In the genomic region with DNA sequence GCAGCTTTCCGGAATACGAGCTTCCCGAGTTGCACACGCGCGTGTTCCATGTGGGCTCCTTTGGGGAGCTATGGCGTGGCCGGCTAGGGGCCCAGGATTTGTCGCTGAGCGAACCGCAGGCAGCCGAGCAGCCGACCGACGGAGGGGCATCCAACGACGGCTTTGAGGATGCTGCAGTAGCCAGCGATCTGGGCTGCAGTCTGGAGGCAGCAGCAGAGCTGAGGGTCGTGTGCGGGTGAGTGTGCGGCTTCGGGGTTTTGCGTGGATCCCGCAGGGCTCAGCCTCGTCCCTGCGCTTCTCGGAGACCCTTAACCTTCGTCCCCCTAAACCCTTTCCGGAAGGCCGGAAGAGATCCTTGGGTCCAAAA, we compare ENCODE assay signal across 8 mouse cellular contexts. TPM values are rescaled to one million over a fixed set of nuclear protein-coding genes. Genes with fewer than 3 reads are reported as not detected.
DNase-seq lines count a peak whose midpoint lies in the region; ATAC-seq and TF ChIP-seq lines count a peak whose summit lies in the region.

No protein-coding gene starts in this region.

- no peak for TF ChIP-seq CTCF in G1E (IDR thresholded peaks at IDR 0.05; ENCODE audit: low read depth, low read length)

- H3K27me3 ChIP-seq in heart, embryonic 13.5 days (replicated peaks) = no peaks in the 10 kb centered on the region
- H3K27me3 ChIP-seq in G1E (ENCODE audit: insufficient read depth, low read length) = no peaks in the 10 kb centered on the region; the same call in 1 of the 2 replicates
- no peaks in the 10 kb centered on the region for H3K27me3 ChIP-seq in hindbrain, embryonic 10.5 days (ENCODE audit: insufficient read depth, poor library complexity, severe bottlenecking)

- intact Hi-C loops in heart, postnatal 10 days (cut with DNase I) = loop anchor here (5.0 kb wide), 2 partner anchors 96 to 109 kb away; partner anchors contain the start of genes Ccdc171 and Ttc39b

- H3K27ac ChIP-seq in heart, embryonic 13.5 days (replicated peaks) = peak overlapping the region; percentile 87
- H3K27ac ChIP-seq in hindbrain, embryonic 10.5 days = peak overlapping the region; percentile 93

- H3K4me1 ChIP-seq in heart, embryonic 13.5 days = peaks cover 19% of the 10 kb centered on the region
- peaks cover 13% of the 10 kb centered on the region for H3K4me1 ChIP-seq in G1E (ENCODE audit: insufficient read depth, low read depth, low read length)
- H3K4me1 ChIP-seq in hindbrain, embryonic 10.5 days (replicated peaks) = peaks cover 16% of the 10 kb centered on the region

- H3K4me2 ChIP-seq in heart, embryonic 13.5 days = peak overlapping the region; percentile 84

- H3K4me3 ChIP-seq in heart, embryonic 13.5 days = peak overlapping the region; percentile 85
- H3K4me3 ChIP-seq in G1E (ENCODE audit: low read depth, low read length) = peak overlapping the region; percentile 99
- H3K4me3 ChIP-seq in hindbrain, embryonic 10.5 days = peak overlapping the region; percentile 96

- H3K9ac ChIP-seq in heart, embryonic 13.5 days = peak overlapping the region; percentile 94

- under 1% methylated on average over 30 of the region's 30 CpGs for WGBS in heart, embryonic 13.5 days
- under 1% methylated on average over 30 of the region's 30 CpGs for WGBS in hindbrain, embryonic 10.5 days

- no peak for DNase-seq in heart, postnatal 10 days
- DNase-seq in G1E (ENCODE audit: low spot score) = no peak
- DNase-seq in hindbrain, embryonic 10.5 days (ENCODE audit: low spot score) = no peak
- no peak for DNase-seq in adrenal gland, postnatal 14 days
- DNase-seq in cerebellum, adult 11 months = no peak
- DNase-seq in thymus, postnatal 25 days = no peak

- H3K9me3 ChIP-seq in heart, embryonic 13.5 days = 0 out of 2 replicates have a peak, but pooled peaks cover 4% of the 10 kb centered on the region
- no peaks in the 10 kb centered on the region for H3K9me3 ChIP-seq in G1E (replicated peaks)
- H3K9me3 ChIP-seq in hindbrain, embryonic 10.5 days = no peaks in the 10 kb centered on the region; the same call in 1 of the 2 replicates

- peaks cover 21% of the 10 kb centered on the region for H3K36me3 ChIP-seq in heart, embryonic 13.5 days
- H3K36me3 ChIP-seq in G1E (replicated peaks) = peaks cover 17% of the 10 kb centered on the region
- peaks cover 26% of the 10 kb centered on the region for H3K36me3 ChIP-seq in hindbrain, embryonic 10.5 days

- ATAC-seq in heart, embryonic 13.5 days (ENCODE audit: extremely low read depth, insufficient number of reproducible peaks, low FRiP score, low TSS enrichment) = peak; percentile 61; the same call in 1 of the 2 replicates
- no peak for ATAC-seq in G1E (ENCODE audit: extremely low read depth, insufficient number of reproducible peaks, low FRiP score, poor library complexity, severe bottlenecking)
- peak; percentile 63; the same call in 1 of the 2 replicates for ATAC-seq in megakaryocyte-erythroid progenitor cell, adult 5-6 weeks (replicated peaks; ENCODE audit: low FRiP score, low TSS enrichment, poor library complexity, severe bottlenecking)

RNA-seq across cellular contexts. Expression of gene Snapc3, which starts 0.3 kb away (rescaled TPM):
- 27.1 and 32.8 TPM in 2 replicates for polyA plus RNA-seq in heart, embryonic 13.5 days (2015; fragmentation: Nextera tagmentation; extraction: Ambion mirVana)
- total RNA-seq in heart, postnatal 10 days (2021) = 10 to 100 TPM; 24.0 to 25.6 TPM
- total RNA-seq in G1E (2014; fragmentation: Nextera tagmentation) (48.3 and 61.4 TPM in 2 replicates), G1E (2017) (41.0 and 57.6 TPM in 2 replicates)
- 7.4 and 8.7 TPM in 2 replicates for polyA plus RNA-seq in G1E (2012)
- polyA plus RNA-seq in hindbrain, embryonic 10.5 days (2016; fragmentation: Nextera tagmentation; extraction: Ambion mirVana) = 63.8 and 65.1 TPM in 2 replicates
- 24.2 and 28.9 TPM in 2 replicates for total RNA-seq in megakaryocyte-erythroid progenitor cell, adult 5-6 weeks (2014; fragmentation: Nextera tagmentation)
- total RNA-seq in megakaryocyte-erythroid progenitor cell, adult 5-6 weeks (2017) = 47.7 and 49.1 TPM in 2 replicates
- total RNA-seq in adrenal gland, postnatal 14 days (2021) = 23.5 and 24.5 TPM in 2 replicates
